Mouse (Mus musculus) liver, embryonic 14.5 days (tissue): ENCODE data around the gene Peli2. TPM values are rescaled to one million over a fixed set of nuclear protein-coding genes. Genes with fewer than 3 reads are reported as not detected.

Source experiments
- ATAC-seq: fragments of 200-750 bp; cut with Nextera tagmentation; 2 replicates; pipeline ENCODE4 v1.8.0; 2017; ENCODE audit warnings: moderate number of reproducible peaks, mild to moderate bottlenecking, moderate library complexity; ENCODE audit not compliant: insufficient read depth
- DNase-seq, 3 experiments: peaks; one replicate each; pipeline ENCODE4 v3.0.0-alpha.2; 2012 to 2013; ENCODE audit warnings: low read depth in 3 of 3, low spot score in 3 of 3
- H3K27ac ChIP-seq: fragments of 300-500 bp; sonication (generic); 2 replicates; pipeline ENCODE4 v1.5.1; 2014; ENCODE audit warnings: moderate library complexity, mild to moderate bottlenecking, control low read depth, inconsistent platforms
- H3K27me3 ChIP-seq: fragments of 300-500 bp; sonication (generic); 2 replicates; pipeline ENCODE4 v1.6.1; 2014; ENCODE audit warnings: mild to moderate bottlenecking, low read length, moderate library complexity; ENCODE audit not compliant: control insufficient read depth, insufficient read depth
- H3K36me3 ChIP-seq: fragments of 300-500 bp; sonication (generic); replicated peaks from 2 replicates; pipeline ENCODE4 v1.6.1; 2014; ENCODE audit warnings: low read depth; ENCODE audit not compliant: control insufficient read depth, insufficient read depth
- H3K4me1 ChIP-seq, 2 experiments: fragments of 200-500 bp in 1 of 2; fragments of 300-500 bp in 1 of 2; sonication (generic) in 1 of 2; replicated peaks; 2 replicates each; pipeline ENCODE4 v1.6.1; 2012 to 2014; ENCODE audit warnings: antibody characterized with exemption in 1 of 2, inconsistent platforms in 1 of 2, low read length in 1 of 2; ENCODE audit not compliant: control insufficient read depth in 2 of 2, insufficient read depth in 2 of 2
- H3K4me2 ChIP-seq: fragments of 300-500 bp; sonication (generic); 2 replicates; pipeline ENCODE4 v1.6.1; 2014; ENCODE audit warnings: low read depth, mild to moderate bottlenecking, control low read depth, moderate library complexity
- H3K4me3 ChIP-seq, 2 experiments: fragments of 200-500 bp in 1 of 2; fragments of 300-500 bp in 1 of 2; sonication (generic) in 1 of 2; 2 replicates each; pipeline ENCODE4 v1.5.1; 2012 to 2014; ENCODE audit warnings: low read depth in 2 of 2, low read length in 2 of 2, mild to moderate bottlenecking in 2 of 2, control low read depth in 1 of 2, inconsistent platforms in 1 of 2, moderate library complexity in 1 of 2; ENCODE audit not compliant: insufficient read depth in 1 of 2
- H3K9ac ChIP-seq: fragments of 300-500 bp; sonication (generic); replicated peaks from 2 replicates; pipeline ENCODE4 v1.6.1; 2014; ENCODE audit warnings: mild to moderate bottlenecking, control low read depth, moderate library complexity
- H3K9me3 ChIP-seq: fragments of 300-500 bp; sonication (generic); 2 replicates; pipeline ENCODE4 v1.6.1; 2016; ENCODE audit warnings: low read length, mixed read lengths; ENCODE audit not compliant: control insufficient read depth
- CTCF ChIP-seq: IDR thresholded peaks from 2 replicates; pipeline ENCODE4 v1.5.1; 2016; ENCODE audit warnings: antibody characterized with exemption, low read depth, control low read depth
- EP300 ChIP-seq: IDR thresholded peaks from 2 replicates; pipeline ENCODE4 v1.6.1; 2016; ENCODE audit warnings: antibody characterized with exemption, low read depth
- WGBS: fragments of 180-500 bp; shearing (Covaris S2); extraction: QIAGEN DNeasy Blood & Tissue Kit; methylation state at CpG from one replicate; pipeline ENCODE4 v1.1.7; 2014; ENCODE audit not compliant: insufficient replicate concordance; 5-methylcytosine and 5-hydroxymethylcytosine counted together
- polyA plus RNA-seq, 2 experiments: library from polyadenylated mRNA; depleted of rRNA in 1 of 2; stranded (reverse) in 1 of 2; unstranded in 1 of 2; fragments of >200 nt; fragmentation: Nextera tagmentation in 1 of 2; extraction: Ambion mirVana in 1 of 2; gene quantifications; 2 replicates each; pipeline versions ENCODE4 v1.2.1 to v1.2.3; 2012 to 2014

Gene Peli2
- polyA plus RNA-seq, 2 experiments, result 0.68 to 0.70 TPM

DNA sequence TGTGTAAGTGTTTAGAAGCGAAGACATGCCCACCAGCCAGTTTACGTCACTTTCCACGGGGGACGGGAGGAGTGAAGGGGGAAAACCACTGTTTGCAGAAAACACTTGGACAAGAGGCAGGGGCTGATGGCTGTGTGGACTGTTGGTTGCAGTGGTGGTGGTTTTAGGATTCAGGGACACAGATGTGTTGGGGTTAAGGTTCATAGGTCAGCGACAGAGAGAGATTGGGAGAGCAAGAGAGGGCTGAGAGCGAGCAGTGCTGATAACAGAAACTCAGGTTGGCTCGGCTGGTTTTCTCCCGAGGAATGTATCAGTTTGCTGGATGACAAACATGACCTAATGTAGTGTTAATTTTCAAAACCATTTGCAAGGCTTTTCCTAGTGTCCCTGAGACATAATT is 80.8 kb downstream of the Peli2 start:
- peaks cover 0 to 16% of the 10 kb centered on the region in 2 experiments; a peak in 2 of 4 replicates for H3K4me1 ChIP-seq
- no peak overlapping the region for H3K4me3 ChIP-seq
- TF ChIP-seq EP300 (no peak), CTCF (no peak)
- H3K36me3 ChIP-seq, result no peaks in the 10 kb centered on the region
- DNase-seq (no peak), ATAC-seq (no peak)
- H3K27me3 ChIP-seq, result no peaks in the 10 kb centered on the region
- no peaks in the 10 kb centered on the region for H3K9me3 ChIP-seq
- no peak overlapping the region for H3K27ac ChIP-seq
- whole genome bisulfite sequencing, result 65% methylated on average over 8 of the region's 8 CpGs
- no peak overlapping the region for H3K4me2 ChIP-seq
- no peak overlapping the region for H3K9ac ChIP-seq

DNA sequence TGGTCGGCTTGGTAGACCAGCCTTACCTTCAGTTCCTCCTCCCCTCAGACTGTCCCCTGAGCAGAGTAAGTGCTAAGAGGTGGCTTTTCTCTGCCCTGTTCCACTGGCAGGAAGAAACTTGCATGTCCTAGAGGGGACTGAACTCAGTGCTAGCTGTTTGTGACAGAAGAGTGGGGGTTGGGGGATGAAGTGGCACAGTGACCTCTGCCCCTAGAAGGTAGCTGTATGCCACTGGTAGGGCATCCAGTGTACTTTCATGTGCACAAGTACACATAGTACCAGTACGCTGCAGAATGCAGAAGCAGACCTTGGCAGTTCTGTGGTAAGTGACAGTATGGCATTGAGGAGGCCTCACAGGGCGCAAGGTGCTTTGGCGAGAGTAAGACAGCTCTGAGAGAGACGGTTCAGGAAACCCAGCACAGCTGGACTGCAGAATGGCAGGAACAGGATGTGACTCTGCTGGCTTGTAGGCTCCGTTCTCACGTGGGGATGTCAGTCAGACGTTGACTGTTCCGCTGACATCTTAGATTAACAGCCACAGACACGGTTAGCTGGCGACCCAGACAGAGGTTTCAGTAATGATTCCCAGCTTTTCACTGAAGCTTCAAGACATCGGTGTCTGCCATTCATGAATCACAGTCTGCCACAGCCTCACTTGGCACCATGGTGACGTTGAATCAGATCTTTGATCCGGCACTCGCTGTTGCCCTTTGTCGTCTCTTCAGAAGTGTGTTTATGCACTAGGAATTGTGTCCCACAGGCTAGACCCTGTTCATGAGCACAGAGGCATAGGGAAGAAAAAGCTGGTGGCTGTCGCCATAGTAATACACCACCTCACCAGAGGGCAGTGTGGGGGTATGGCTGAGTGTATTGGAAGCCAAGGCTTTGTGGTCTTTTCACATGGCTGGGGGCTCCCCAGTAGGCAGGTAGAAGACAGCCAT is 81.7 kb downstream of the Peli2 start:
- Histone ChIP-seq H3K9ac (no peak overlapping the region), H3K27ac (no peak overlapping the region), H3K27me3 (no peaks in the 10 kb centered on the region), H3K4me2 (no peak overlapping the region), H3K9me3 (no peaks in the 10 kb centered on the region), H3K4me3 (no peak overlapping the region), H3K4me1 (peaks cover 0 to 16% of the 10 kb centered on the region in 2 experiments; a peak in 2 of 4 replicates), H3K36me3 (no peaks in the 10 kb centered on the region)
- ATAC-seq (no peak), DNase-seq (no peak)
- 18% methylated on average over 17 of the region's 17 CpGs for WGBS
- TF ChIP-seq EP300 (no peak), CTCF (no peak)

GRCm38 (mm10) chr14:48205044-48205443 is 84.4 kb downstream of the Peli2 start:
- Histone ChIP-seq H3K4me2 (no peak overlapping the region), H3K9ac (no peak overlapping the region), H3K4me1 (peaks cover 0 to 14% of the 10 kb centered on the region in 2 experiments; a peak in 2 of 4 replicates), H3K36me3 (no peaks in the 10 kb centered on the region), H3K9me3 (no peaks in the 10 kb centered on the region), H3K27ac (no peak overlapping the region), H3K4me3 (no peak overlapping the region), H3K27me3 (no peaks in the 10 kb centered on the region)
- no peak for ATAC-seq
- WGBS, result 72% methylated on average over 10 of the region's 10 CpGs
- DNase-seq, result no peak
- TF ChIP-seq CTCF, result no peak
- no peak for TF ChIP-seq EP300

- Histone ChIP-seq H3K27ac (no peak overlapping the region), H3K27me3 (no peaks in the 10 kb centered on the region), H3K36me3 (no peaks in the 10 kb centered on the region), H3K9me3 (no peaks in the 10 kb centered on the region), H3K4me1 (peaks cover 0 to 14% of the 10 kb centered on the region in 2 experiments; a peak in 2 of 4 replicates), H3K4me2 (no peak overlapping the region), H3K9ac (no peak overlapping the region), H3K4me3 (no peak overlapping the region)
- DNase-seq, result no peak
- 59% methylated on average over 11 of the region's 11 CpGs for WGBS
- no peak for ATAC-seq
- TF ChIP-seq EP300 (no peak), CTCF (no peak)
These were observed 85.0 kb downstream of the Peli2 start for GRCm38 (mm10) chr14:48205635-48206034.

DNA sequence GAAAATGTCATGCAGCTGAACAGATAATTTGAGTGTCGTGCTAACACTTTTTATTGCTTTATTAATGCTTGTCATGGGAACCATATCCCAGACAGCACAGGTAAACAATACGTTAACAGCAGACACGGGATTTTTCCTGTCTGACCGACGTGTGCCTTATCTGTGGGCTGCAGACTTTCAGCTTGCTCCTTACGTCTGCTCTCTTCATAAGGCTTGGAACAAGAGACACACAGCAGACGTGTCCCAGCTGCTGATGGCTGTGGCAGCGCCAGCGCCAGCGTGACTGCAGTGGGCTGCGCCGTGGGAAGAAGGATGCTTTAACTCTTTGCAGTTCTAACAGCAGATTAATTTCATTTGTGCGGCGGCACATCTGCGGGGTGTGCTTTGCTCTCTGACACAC is 86.5 kb downstream of the Peli2 start:
- no peak overlapping the region for H3K4me3 ChIP-seq
- no peak overlapping the region for H3K27ac ChIP-seq
- no peaks in the 10 kb centered on the region for H3K36me3 ChIP-seq
- H3K9ac ChIP-seq, result no peak overlapping the region
- H3K4me2 ChIP-seq, result no peak overlapping the region
- H3K4me1 ChIP-seq, result peaks cover 0 to 9% of the 10 kb centered on the region in 2 experiments; a peak in 2 of 4 replicates
- ATAC-seq, result no peak
- no peak for TF ChIP-seq CTCF
- no peak for TF ChIP-seq EP300
- H3K27me3 ChIP-seq, result no peaks in the 10 kb centered on the region
- DNase-seq, result no peak
- H3K9me3 ChIP-seq, result no peaks in the 10 kb centered on the region
- 19% methylated on average over 15 of the region's 15 CpGs for WGBS
